Mouse (Mus musculus): ENCODE measurements at regions not wholly inside any gene's neighbourhood (a gene's known extent, or its start where the extent isn't known, plus 50 kb on each side); places are given as distances from the start of the nearest gene placed in this dataset.

DNA sequence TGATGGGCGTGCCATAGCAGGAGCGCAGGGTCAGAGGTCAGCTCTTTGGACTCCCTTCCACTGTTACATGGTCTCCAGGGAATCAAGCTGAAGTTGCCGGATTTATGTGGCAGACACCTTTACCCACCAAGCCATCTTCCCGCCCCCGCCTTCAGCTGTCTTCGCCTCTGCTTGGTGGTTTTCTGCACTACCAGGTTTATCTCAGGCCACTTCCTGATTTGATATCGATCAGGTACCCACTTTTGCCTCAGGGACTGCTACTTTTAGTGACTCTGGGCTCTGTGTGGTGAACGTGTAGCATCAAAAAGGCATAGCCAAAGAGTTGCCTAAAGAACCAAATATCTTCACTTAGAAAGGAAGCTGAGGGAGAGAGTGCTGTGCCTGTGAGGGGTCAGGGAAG is 75.5 kb upstream of the Mrps10 start:
- 84% methylated on average over 8 of the region's 8 CpGs for WGBS
- no peak for ATAC-seq (replicated peaks; ENCODE audit: low FRiP score)
- Histone ChIP-seq H3K4me1 (peaks cover 38% of the 10 kb centered on the region), H3K9ac (no peak overlapping the region), H3K36me3 (peaks cover 14% of the 10 kb centered on the region), H3K9me3 (replicated peaks) (no peaks in the 10 kb centered on the region), H3K27ac (no peak overlapping the region), H3K27me3 (no peaks in the 10 kb centered on the region), H3K4me2 (no peak overlapping the region), H3K4me3 (replicated peaks) (no peak overlapping the region)

DNA sequence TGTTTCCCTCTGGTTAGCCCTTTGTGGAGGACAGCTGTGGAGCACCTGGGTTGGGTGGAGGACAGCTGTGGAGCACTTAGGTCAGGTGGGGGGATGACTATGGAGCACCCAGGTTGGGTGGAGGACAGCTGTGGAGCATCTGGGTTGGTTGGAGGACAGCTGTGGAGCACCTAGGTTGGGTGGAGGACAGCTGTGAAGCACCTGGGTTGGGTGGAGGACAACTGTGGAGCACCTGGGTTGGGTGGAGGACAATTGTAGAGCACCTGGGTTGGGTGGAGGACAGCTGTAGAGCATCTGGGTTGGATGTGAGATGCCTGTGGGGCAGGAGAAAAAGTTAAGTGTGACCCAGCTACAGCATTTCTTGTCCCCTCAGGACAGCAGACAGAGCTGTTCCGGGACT is 77.1 kb upstream of the Mrps10 start:
- Histone ChIP-seq H3K4me2 (no peak overlapping the region), H3K9ac (no peak overlapping the region), H3K36me3 (peaks cover 30% of the 10 kb centered on the region), H3K27ac (no peak overlapping the region), H3K9me3 (replicated peaks) (no peaks in the 10 kb centered on the region), H3K4me1 (peaks cover 33% of the 10 kb centered on the region), H3K27me3 (no peaks in the 10 kb centered on the region), H3K4me3 (replicated peaks) (no peak overlapping the region)
- WGBS, result 94% methylated on average over 1 of the region's 1 CpGs
- no peak for ATAC-seq (replicated peaks; ENCODE audit: low FRiP score)

- ATAC-seq (replicated peaks; ENCODE audit: low FRiP score), result no peak
- WGBS, result 90% methylated on average over 10 of the region's 10 CpGs
- Histone ChIP-seq H3K4me1 (peaks cover 21% of the 10 kb centered on the region), H3K4me2 (no peak overlapping the region), H3K9ac (no peak overlapping the region), H3K4me3 (replicated peaks) (no peak overlapping the region), H3K36me3 (peaks cover 35% of the 10 kb centered on the region), H3K27ac (no peak overlapping the region), H3K9me3 (replicated peaks) (no peaks in the 10 kb centered on the region), H3K27me3 (no peaks in the 10 kb centered on the region)
Measured at GRCm38 (mm10) chr17:47285616-47286015, 83.1 kb upstream of the Mrps10 start.

GRCm38 (mm10) chr17:47284236-47284635 is 84.5 kb upstream of the Mrps10 start:
- no peak overlapping the region for H3K4me3 ChIP-seq (replicated peaks)
- no peak overlapping the region for H3K9ac ChIP-seq
- ATAC-seq (replicated peaks; ENCODE audit: low FRiP score), result no peak
- H3K27ac ChIP-seq, result no peak overlapping the region
- H3K27me3 ChIP-seq, result no peaks in the 10 kb centered on the region
- H3K4me1 ChIP-seq, result peaks cover 21% of the 10 kb centered on the region
- H3K36me3 ChIP-seq, result peaks cover 31% of the 10 kb centered on the region
- H3K4me2 ChIP-seq, result no peak overlapping the region
- H3K9me3 ChIP-seq (replicated peaks), result no peaks in the 10 kb centered on the region
- 80% methylated on average over 11 of the region's 11 CpGs for WGBS

- Histone ChIP-seq H3K27ac (0 out of 2 replicates have a peak overlapping the region, but pooled peaks have one; percentile 37), H3K4me2 (no peak overlapping the region), H3K4me1 (peaks cover 21% of the 10 kb centered on the region), H3K9me3 (replicated peaks) (no peaks in the 10 kb centered on the region), H3K9ac (no peak overlapping the region), H3K36me3 (peaks cover 23% of the 10 kb centered on the region), H3K27me3 (no peaks in the 10 kb centered on the region), H3K4me3 (replicated peaks) (no peak overlapping the region)
- no peak for ATAC-seq (replicated peaks; ENCODE audit: low FRiP score)
- 84% methylated on average over 4 of the region's 4 CpGs for WGBS
Measured at GRCm38 (mm10) chr17:47283158-47283557, 85.5 kb upstream of the Mrps10 start.

DNA sequence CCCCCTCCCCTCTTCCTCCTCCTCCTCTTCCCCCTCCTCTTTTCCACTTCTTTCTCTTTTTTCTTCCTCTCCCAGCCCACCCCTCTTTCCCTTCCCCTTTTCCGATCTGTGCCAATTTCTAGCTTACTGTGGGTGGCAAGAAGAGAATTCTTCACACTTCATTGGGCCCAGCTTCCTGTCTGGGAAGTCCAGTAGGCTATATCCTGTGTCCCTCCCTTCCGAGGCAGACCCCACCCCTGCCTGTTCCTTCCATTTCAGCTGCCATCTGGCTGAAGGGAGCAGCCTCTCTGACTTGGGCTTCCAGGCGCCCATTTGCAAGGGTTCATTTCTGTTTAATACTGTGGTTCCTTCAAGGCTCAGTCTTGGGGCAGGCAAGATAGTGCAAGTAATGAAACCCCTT is 86.2 kb upstream of the Mrps10 start:
- Histone ChIP-seq H3K4me2 (no peak overlapping the region), H3K27ac (peak overlapping the region; percentile 37; the same call in 1 of the 2 replicates)

DNA sequence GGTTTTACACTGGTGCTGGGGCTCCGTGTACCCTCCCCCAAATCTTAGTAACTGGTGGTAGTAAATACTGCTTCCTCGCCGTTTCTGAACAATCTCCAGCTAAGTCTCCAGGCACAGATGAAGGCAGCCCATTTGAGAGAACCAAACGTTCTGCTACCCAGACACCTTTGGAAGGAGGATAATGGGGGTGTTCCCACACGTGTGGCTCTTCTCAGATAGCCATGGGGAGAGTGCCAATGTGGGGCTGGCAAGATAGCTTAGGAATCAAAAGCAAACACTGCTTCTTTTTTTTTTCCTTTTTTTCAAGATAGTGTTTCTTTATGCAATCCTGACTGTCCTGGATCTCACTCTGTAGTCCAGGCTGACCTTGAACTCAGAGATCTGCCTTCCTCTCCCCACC is 90.8 kb upstream of the Mrps10 start:
- ATAC-seq (replicated peaks; ENCODE audit: low FRiP score), result no peak
- no peak overlapping the region for H3K27ac ChIP-seq
- WGBS, result 77% methylated on average over 5 of the region's 5 CpGs
- no peak overlapping the region for H3K4me3 ChIP-seq (replicated peaks)
- H3K9ac ChIP-seq, result no peak overlapping the region
- no peaks in the 10 kb centered on the region for H3K9me3 ChIP-seq (replicated peaks)
- no peaks in the 10 kb centered on the region for H3K27me3 ChIP-seq
- H3K4me1 ChIP-seq, result peaks cover 25% of the 10 kb centered on the region
- no peak overlapping the region for H3K4me2 ChIP-seq
- peaks cover 26% of the 10 kb centered on the region for H3K36me3 ChIP-seq

More for the DNA sequence above, 86.2 kb upstream of the Mrps10 start:
- Histone ChIP-seq H3K4me1 (peaks cover 21% of the 10 kb centered on the region), H3K9ac (no peak overlapping the region), H3K27me3 (no peaks in the 10 kb centered on the region), H3K9me3 (replicated peaks) (no peaks in the 10 kb centered on the region), H3K4me3 (replicated peaks) (no peak overlapping the region), H3K36me3 (peaks cover 21% of the 10 kb centered on the region)
- peak; percentile 76; the same call in 1 of the 2 replicates for ATAC-seq (replicated peaks; ENCODE audit: low FRiP score)
- WGBS, result 33% methylated on average over 3 of the region's 3 CpGs

GRCm38 (mm10) chr17:47276639-47277038 is 92.0 kb upstream of the Mrps10 start:
- WGBS, result 44% methylated on average over 6 of the region's 6 CpGs
- no peak overlapping the region for H3K4me3 ChIP-seq (replicated peaks)
- peaks cover 21% of the 10 kb centered on the region for H3K4me1 ChIP-seq
- H3K4me2 ChIP-seq, result no peak overlapping the region
- peaks cover 32% of the 10 kb centered on the region for H3K36me3 ChIP-seq
- H3K27me3 ChIP-seq, result no peaks in the 10 kb centered on the region
- peak overlapping the region; percentile 82 for H3K27ac ChIP-seq
- 0 out of 2 replicates have a peak, but pooled peaks have one; percentile 9 for ATAC-seq (replicated peaks; ENCODE audit: low FRiP score)
- H3K9ac ChIP-seq, result no peak overlapping the region
- no peaks in the 10 kb centered on the region for H3K9me3 ChIP-seq (replicated peaks)

GRCm38 (mm10) chr17:47275796-47276311 is 92.8 kb upstream of the Mrps10 start:
- ATAC-seq (replicated peaks; ENCODE audit: low FRiP score), result peak; percentile 75
- Histone ChIP-seq H3K4me2 (no peak overlapping the region), H3K9ac (no peak overlapping the region), H3K4me3 (replicated peaks) (no peak overlapping the region), H3K36me3 (peaks cover 33% of the 10 kb centered on the region), H3K27ac (peak overlapping the region; percentile 82), H3K27me3 (no peaks in the 10 kb centered on the region), H3K9me3 (replicated peaks) (no peaks in the 10 kb centered on the region), H3K4me1 (peaks cover 23% of the 10 kb centered on the region)
- WGBS, result 43% methylated on average over 19 of the region's 19 CpGs

GRCm38 (mm10) chr17:47273309-47273708 is 95.4 kb upstream of the Mrps10 start:
- 92% methylated on average over 7 of the region's 7 CpGs for WGBS
- ATAC-seq (replicated peaks; ENCODE audit: low FRiP score), result no peak
- H3K4me3 ChIP-seq (replicated peaks), result no peak overlapping the region

DNA sequence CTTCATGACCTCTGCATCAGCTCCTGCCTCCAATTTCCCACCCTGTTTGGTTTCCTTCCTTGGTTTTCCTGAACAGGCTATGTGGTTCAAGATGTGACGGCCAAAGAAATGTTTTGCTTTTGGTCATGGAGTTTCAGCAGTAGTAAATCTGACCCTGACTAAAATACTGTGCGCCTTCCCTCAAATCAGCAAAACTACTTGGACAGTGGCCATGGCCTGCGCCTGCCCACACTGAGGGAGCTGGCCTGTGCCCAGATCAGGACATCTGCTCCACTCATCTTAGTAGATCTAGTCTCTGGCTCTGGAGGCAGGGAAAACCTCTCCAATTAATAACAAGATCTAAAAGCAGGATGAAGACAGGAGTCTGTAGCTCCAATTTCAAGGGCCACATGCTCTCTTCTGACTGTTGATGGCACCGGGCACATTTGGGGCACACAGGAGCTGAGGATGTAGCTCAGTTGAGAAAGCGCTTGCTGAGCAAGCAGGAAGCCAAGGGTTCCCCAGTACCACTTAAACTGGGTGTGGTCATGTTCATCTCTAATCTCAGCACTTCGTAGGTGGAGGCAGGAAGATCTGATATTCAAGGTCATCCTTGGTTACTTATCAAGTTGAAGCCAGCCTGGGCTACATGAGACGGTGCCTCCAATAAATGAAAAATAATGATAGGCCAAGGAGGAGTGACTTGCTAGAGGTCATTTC is 96.6 kb upstream of the Mrps10 start:
- 76% methylated on average over 7 of the region's 7 CpGs for WGBS
- H3K27me3 ChIP-seq, result no peaks in the 10 kb centered on the region

More at GRCm38 (mm10) chr17:47273309-47273708, 95.4 kb upstream of the Mrps10 start:
- Histone ChIP-seq H3K4me2 (no peak overlapping the region), H3K27me3 (no peaks in the 10 kb centered on the region), H3K9me3 (replicated peaks) (no peaks in the 10 kb centered on the region), H3K9ac (no peak overlapping the region), H3K27ac (no peak overlapping the region), H3K4me1 (peaks cover 23% of the 10 kb centered on the region), H3K36me3 (peaks cover 41% of the 10 kb centered on the region)

GRCm38 (mm10) chr17:47269053-47269891 is 99.4 kb upstream of the Mrps10 start:
- no peaks in the 10 kb centered on the region for H3K27me3 ChIP-seq
- ATAC-seq (replicated peaks; ENCODE audit: low FRiP score), result no peak
- 0 out of 2 replicates have a peak, but pooled peaks cover 8% of the 10 kb centered on the region for H3K4me1 ChIP-seq
- no peak overlapping the region for H3K4me3 ChIP-seq (replicated peaks)
- WGBS, result 87% methylated on average over 19 of the region's 19 CpGs
- H3K27ac ChIP-seq, result no peak overlapping the region
- H3K4me2 ChIP-seq, result no peak overlapping the region
- no peaks in the 10 kb centered on the region for H3K9me3 ChIP-seq (replicated peaks)
- peaks cover 25% of the 10 kb centered on the region for H3K36me3 ChIP-seq
- H3K9ac ChIP-seq, result no peak overlapping the region

More for the DNA sequence above, 96.6 kb upstream of the Mrps10 start:
- Histone ChIP-seq H3K4me3 (replicated peaks) (no peak overlapping the region), H3K4me2 (no peak overlapping the region), H3K9me3 (replicated peaks) (no peaks in the 10 kb centered on the region), H3K9ac (no peak overlapping the region), H3K4me1 (peaks cover 23% of the 10 kb centered on the region), H3K27ac (peak overlapping the region; percentile 37; the same call in 1 of the 2 replicates), H3K36me3 (peaks cover 40% of the 10 kb centered on the region)
- ATAC-seq (replicated peaks; ENCODE audit: low FRiP score), result no peak
